Mouse (Mus musculus) bone marrow, adult 2 months (tissue): ENCODE results near the gene Cd8b1.

ENCODE experiments used
- CTCF ChIP-seq: fragments of 200-500 bp; IDR thresholded peaks from 2 replicates; pipeline ENCODE4 v1.5.1; 2011; ENCODE audit warnings: low read length, control low read depth; ENCODE audit not compliant: control insufficient read depth, insufficient read depth
- POLR2A ChIP-seq: fragments of 200-500 bp; IDR thresholded peaks from 2 replicates; pipeline ENCODE4 v1.6.1; 2011; ENCODE audit warnings: low read depth, mild to moderate bottlenecking, control low read depth, low read length, borderline replicate concordance; ENCODE audit not compliant: control insufficient read depth

- no peak for TF ChIP-seq POLR2A
- no peak for TF ChIP-seq CTCF
These were observed 27.3 kb upstream of the Cd8b1 start for GRCm38 (mm10) chr6:71295303-71295702.
